Mouse (Mus musculus) MEL (cell line): ENCODE results near the gene Bdkrb1. TPM values are rescaled to one million over a fixed set of nuclear protein-coding genes. Genes with fewer than 3 reads are reported as not detected.

Experiments
- DNase-seq: peaks from one replicate; pipeline ENCODE4 v3.0.0; 2011; ENCODE audit warnings: low read depth, low spot score
- H3K27ac ChIP-seq: 2 replicates; pipeline ENCODE4 v1.5.1; 2012; ENCODE audit warnings: low read depth, mild to moderate bottlenecking, control low read depth, low read length, moderate library complexity; ENCODE audit not compliant: control insufficient read depth
- H3K27me3 ChIP-seq, 2 experiments: fragments of 150-350 bp in 1 of 2; sonication (generic) in 1 of 2; 2 replicates each; pipeline ENCODE4 v1.6.1; 2012; ENCODE audit warnings: low read length in 2 of 2, mild to moderate bottlenecking in 2 of 2, improper control_type of control experiment in 1 of 2, moderate library complexity in 1 of 2; ENCODE audit not compliant: insufficient read depth in 2 of 2, control insufficient read depth in 1 of 2
- H3K36me3 ChIP-seq, 2 experiments: 2 replicates each; pipeline ENCODE4 v1.6.1; 2012 to 2014; ENCODE audit warnings: low read length in 2 of 2, improper control_type of control experiment in 1 of 2, inconsistent platforms in 1 of 2, mild to moderate bottlenecking in 1 of 2; ENCODE audit not compliant: insufficient read depth in 2 of 2, control insufficient read depth in 1 of 2
- H3K4me1 ChIP-seq, 2 experiments: fragments of 150-350 bp in 1 of 2; sonication (generic) in 1 of 2; 2 replicates each; pipeline ENCODE4 v1.6.1; 2012; ENCODE audit warnings: low read length in 2 of 2, improper control_type of control experiment in 1 of 2, mild to moderate bottlenecking in 1 of 2; ENCODE audit not compliant: insufficient read depth in 2 of 2, control insufficient read depth in 1 of 2
- H3K4me3 ChIP-seq, 2 experiments: fragments of 150-350 bp in 1 of 2; sonication (generic) in 1 of 2; 2 replicates each; pipeline ENCODE4 v1.5.1; 2012; ENCODE audit warnings: low read depth in 2 of 2, low read length in 2 of 2, mild to moderate bottlenecking in 2 of 2, moderate library complexity in 2 of 2, control low read depth in 1 of 2, improper control_type of control experiment in 1 of 2; ENCODE audit not compliant: control insufficient read depth in 1 of 2, insufficient read depth in 1 of 2
- H3K79me2 ChIP-seq: 2 replicates; pipeline ENCODE4 v1.6.1; 2012; ENCODE audit warnings: mild to moderate bottlenecking, low read length, moderate library complexity; ENCODE audit not compliant: control insufficient read depth, poor library complexity, insufficient read depth
- H3K9ac ChIP-seq: 2 replicates; pipeline ENCODE4 v1.6.1; 2012; ENCODE audit warnings: low read depth, mild to moderate bottlenecking, control low read depth, low read length, moderate library complexity; ENCODE audit not compliant: control insufficient read depth, poor library complexity, severe bottlenecking
- H3K9me3 ChIP-seq: fragments of 150-350 bp; sonication (generic); replicated peaks from 2 replicates; pipeline ENCODE4 v1.6.1; 2012; ENCODE audit warnings: mild to moderate bottlenecking, low read length, improper control_type of control experiment, moderate library complexity; ENCODE audit not compliant: insufficient read depth
- CHD2 ChIP-seq: IDR thresholded peaks from 2 replicates; pipeline ENCODE4 v1.6.1; 2011; ENCODE audit warnings: low read length, improper control_type of control experiment
- CTCF ChIP-seq, 3 experiments: IDR thresholded peaks in 2 of 3; conservative IDR thresholded peaks in 1 of 3; 2 replicates each; pipeline ENCODE4 v1.5.1; 2011 to 2012; ENCODE audit warnings: low read length in 3 of 3, low read depth in 2 of 3, mild to moderate bottlenecking in 2 of 3, improper control_type of control experiment in 1 of 3, inconsistent platforms in 1 of 3, mixed read lengths in 1 of 3, moderate library complexity in 1 of 3; ENCODE audit not compliant: control insufficient read depth in 1 of 3, insufficient read depth in 1 of 3, poor library complexity in 1 of 3, severe bottlenecking in 1 of 3
- E2F4 ChIP-seq: IDR thresholded peaks from 2 replicates; pipeline ENCODE4 v1.6.1; 2011; ENCODE audit warnings: low read depth, low read length, improper control_type of control experiment, borderline replicate concordance
- ELF1 ChIP-seq: IDR thresholded peaks from 2 replicates; pipeline ENCODE4 v1.6.1; 2014; ENCODE audit warnings: low read depth, mild to moderate bottlenecking, inconsistent platforms, low read length, improper control_type of control experiment, moderate library complexity
- JUND ChIP-seq: IDR thresholded peaks from 2 replicates; pipeline ENCODE4 v1.6.1; 2011; ENCODE audit warnings: low read depth, mild to moderate bottlenecking, improper control_type of control experiment, low read length
- MAFK ChIP-seq: IDR thresholded peaks from 2 replicates; pipeline ENCODE4 v1.6.1; 2011; ENCODE audit warnings: low read depth, mild to moderate bottlenecking, low read length, improper control_type of control experiment, borderline replicate concordance
- MAZ ChIP-seq: IDR thresholded peaks from 2 replicates; pipeline ENCODE4 v1.6.1; 2012; ENCODE audit warnings: low read depth, mild to moderate bottlenecking, inconsistent platforms, low read length, improper control_type of control experiment
- MYB ChIP-seq: IDR thresholded peaks from 2 replicates; pipeline ENCODE4 v1.6.1; 2011; ENCODE audit warnings: mild to moderate bottlenecking, low read depth, low read length, improper control_type of control experiment
- POLR2AphosphoS2 ChIP-seq: IDR thresholded peaks from 2 replicates; pipeline ENCODE4 v1.6.1; 2011; ENCODE audit warnings: low read length, improper control_type of control experiment
- POLR2AphosphoS5 ChIP-seq: IDR thresholded peaks from 2 replicates; pipeline ENCODE4 v1.6.1; 2012; ENCODE audit warnings: low read depth, borderline replicate concordance, mild to moderate bottlenecking, inconsistent platforms, low read length, moderate library complexity, mixed read lengths
- SIN3A ChIP-seq: IDR thresholded peaks from 2 replicates; pipeline ENCODE4 v1.6.1; 2012; ENCODE audit warnings: low read length, improper control_type of control experiment, inconsistent platforms
- SMC3 ChIP-seq: IDR thresholded peaks from 2 replicates; pipeline ENCODE4 v1.6.1; 2011; ENCODE audit warnings: low read depth, low read length, improper control_type of control experiment
- TCF12 ChIP-seq: IDR thresholded peaks from 2 replicates; pipeline ENCODE4 v1.6.1; 2014; ENCODE audit warnings: low read depth, mild to moderate bottlenecking, inconsistent platforms, low read length, improper control_type of control experiment, moderate library complexity
- UBTF ChIP-seq: IDR thresholded peaks from 2 replicates; pipeline ENCODE4 v1.6.1; 2012; ENCODE audit warnings: low read depth, mild to moderate bottlenecking, inconsistent platforms, low read length, improper control_type of control experiment, moderate library complexity, borderline replicate concordance; ENCODE audit not compliant: insufficient read depth
- USF2 ChIP-seq, 2 experiments: IDR thresholded peaks; 2 replicates each; pipeline ENCODE4 v1.6.1; 2011 to 2012; ENCODE audit warnings: improper control_type of control experiment in 2 of 2, low read length in 2 of 2, borderline replicate concordance in 1 of 2, inconsistent platforms in 1 of 2, low read depth in 1 of 2, mild to moderate bottlenecking in 1 of 2; ENCODE audit not compliant: insufficient read depth in 1 of 2
- ZC3H11A ChIP-seq: IDR thresholded peaks from 2 replicates; pipeline ENCODE4 v1.6.1; 2012; ENCODE audit warnings: low read depth, mild to moderate bottlenecking, inconsistent platforms, low read length, improper control_type of control experiment
- ZMIZ1 ChIP-seq: IDR thresholded peaks from 2 replicates; pipeline ENCODE4 v1.6.1; 2012; ENCODE audit warnings: low read depth, mild to moderate bottlenecking, inconsistent platforms, low read length, improper control_type of control experiment, moderate library complexity
- ZNF384 ChIP-seq: IDR thresholded peaks from 2 replicates; pipeline ENCODE4 v1.6.1; 2012; ENCODE audit warnings: low read depth, mild to moderate bottlenecking, inconsistent platforms, low read length, improper control_type of control experiment
- polyA plus RNA-seq, 2 experiments: library from polyadenylated mRNA; stranded (reverse) in 1 of 2; unstranded in 1 of 2; fragments of >175 nt in 1 of 2; fragments of >200 nt in 1 of 2; gene quantifications; 2 replicates each; pipeline versions ENCODE4 v1.2.1 to v1.2.4; 2012; ENCODE audit warnings: low replicate concordance in 2 of 2, low read depth in 1 of 2; ENCODE audit not compliant: insufficient read length in 2 of 2, insufficient read depth in 1 of 2, missing spikeins in 1 of 2
- total RNA-seq: library from RNA; depleted of rRNA; stranded (reverse); fragments of 300-350 nt; gene quantifications from 2 replicates; pipeline ENCODE4 v1.2.3, GENCODE M21; 2012

The Bdkrb1 gene
- total and polyA plus RNA-seq, 3 experiments = 0.13 TPM; not detected in 2

GRCm38 (mm10) chr12:105555172-105555571, 47.7 kb upstream of the Bdkrb1 start (continued):
- no peak for TF ChIP-seq MAFK

GRCm38 (mm10) chr12:105557250-105557925, 45.5 kb upstream of the Bdkrb1 start:
- no peaks in the 10 kb centered on the region for H3K27me3 ChIP-seq
- H3K4me1 ChIP-seq = peaks cover 0 to 11% of the 10 kb centered on the region in 2 experiments; a peak in 1 of 4 replicates
- no peak for DNase-seq
- TF ChIP-seq SIN3A (no peak), CHD2 (no peak), JUND (no peak), MAZ (no peak), ELF1 (no peak), POLR2AphosphoS2 (no peak)
- H3K27ac ChIP-seq = no peak overlapping the region
- no peak overlapping the region for H3K4me3 ChIP-seq
- H3K9ac ChIP-seq = no peak overlapping the region
- H3K9me3 ChIP-seq = no peaks in the 10 kb centered on the region
- H3K36me3 ChIP-seq = peaks cover 0 to 5% of the 10 kb centered on the region in 2 experiments; a peak in 2 of 4 replicates
- no peaks in the 10 kb centered on the region for H3K79me2 ChIP-seq

- H3K9ac ChIP-seq = no peak overlapping the region
- H3K9me3 ChIP-seq = no peaks in the 10 kb centered on the region
- H3K79me2 ChIP-seq = no peaks in the 10 kb centered on the region
- H3K27me3 ChIP-seq = no peaks in the 10 kb centered on the region
- no peaks in the 10 kb centered on the region for H3K4me1 ChIP-seq
- no peak overlapping the region for H3K27ac ChIP-seq
- no peaks in the 10 kb centered on the region for H3K36me3 ChIP-seq
- H3K4me3 ChIP-seq = no peak overlapping the region
- DNase-seq = no peak
- TF ChIP-seq USF2 (IDR thresholded peaks at IDR 0.05; ENCODE audit: borderline replicate concordance in 1 of 2, insufficient read depth in 1 of 2, low read depth in 1 of 2, low read length in 2 of 2) = no peak
- no peak for TF ChIP-seq SIN3A
- no peak for TF ChIP-seq ZMIZ1
These were observed 41.8 kb upstream of the Bdkrb1 start for GRCm38 (mm10) chr12:105561007-105561534.

GRCm38 (mm10) chr12:105562056-105562820, 40.6 kb upstream of the Bdkrb1 start:
- H3K36me3 ChIP-seq = no peaks in the 10 kb centered on the region
- TF ChIP-seq ELF1 (no peak), CTCF (IDR thresholded peaks at IDR 0.05 in 2 of 3, conservative IDR thresholded peaks at IDR 0.05 in 1 of 3; ENCODE audit: control insufficient read depth in 1 of 3, insufficient read depth in 1 of 3, low read depth in 2 of 3, low read length in 3 of 3, poor library complexity in 1 of 3, severe bottlenecking in 1 of 3) (no peak), UBTF (no peak), ZNF384 (no peak), TCF12 (no peak), ZC3H11A (no peak), MYB (no peak), POLR2AphosphoS5 (no peak), E2F4 (no peak), SMC3 (no peak), SIN3A (no peak)
- H3K4me3 ChIP-seq = no peak overlapping the region
- DNase-seq = no peak
- H3K4me1 ChIP-seq = no peaks in the 10 kb centered on the region
- no peak overlapping the region for H3K27ac ChIP-seq
- H3K9ac ChIP-seq = no peak overlapping the region
- no peaks in the 10 kb centered on the region for H3K27me3 ChIP-seq
- no peaks in the 10 kb centered on the region for H3K79me2 ChIP-seq
- no peaks in the 10 kb centered on the region for H3K9me3 ChIP-seq
